Mouse (Mus musculus): Measurements from ENCODE around the gene Slc1a5. TPM values are rescaled to one million over a fixed set of nuclear protein-coding genes. Genes with fewer than 3 reads are reported as not detected.

The Slc1a5 gene
- 48.6 and 53.5 TPM in 2 replicates for polyA plus RNA-seq (2015; fragmentation: Nextera tagmentation; extraction: Ambion mirVana)

DNA sequence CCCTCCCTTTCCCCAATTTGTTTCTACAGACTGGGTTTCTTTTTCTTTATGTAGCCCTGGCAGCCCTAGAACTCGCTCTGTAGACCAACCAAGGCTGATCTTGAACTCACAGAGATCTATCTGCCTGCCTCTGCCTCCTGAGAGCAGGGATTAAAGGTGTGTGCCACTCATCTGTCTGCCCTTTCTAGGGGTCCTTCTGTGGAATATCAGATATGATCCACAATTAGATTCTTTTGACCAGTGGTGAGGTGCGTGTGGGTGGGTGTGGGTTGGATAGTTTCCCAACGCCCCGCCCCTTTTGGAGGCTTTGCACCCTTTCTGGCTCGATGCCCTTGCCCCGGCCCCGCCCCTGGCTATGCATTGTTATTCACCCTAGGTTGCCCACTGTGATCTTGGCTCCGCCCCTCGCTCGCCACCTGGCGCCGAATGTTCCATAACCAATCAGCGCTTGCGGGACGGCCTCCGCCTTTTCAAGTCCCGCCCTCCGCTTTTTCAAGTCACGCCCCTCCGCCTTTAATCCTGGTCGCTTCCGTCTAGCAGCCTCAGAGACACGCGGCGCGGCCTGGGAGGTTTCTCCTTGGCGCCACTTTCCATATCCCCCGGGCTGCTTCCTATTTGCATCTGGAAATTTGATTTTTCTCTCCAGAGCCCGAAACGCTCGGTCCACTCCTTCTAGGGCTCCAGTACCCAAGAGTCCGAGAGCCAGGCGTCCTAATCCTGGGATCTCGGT, at the start of gene Slc1a5:
Gene Slc1a5 (plus strand): TSS at position 516 of the 730 bp plus-strand sequence.
- Histone ChIP-seq H3K4me3 (ENCODE audit: low read depth, low read length) (peak within 1 kb of the TSS; percentile 71), H3K4me1 (replicated peaks; ENCODE audit: control insufficient read depth, insufficient read depth) (peaks cover 7% of the 10 kb centered on the region), H3K27ac (replicated peaks) (peak within 1 kb of the TSS; percentile 65), H3K4me2 (replicated peaks; ENCODE audit: low read depth) (peak within 1 kb of the TSS; percentile 97), H3K9me3 (ENCODE audit: control insufficient read depth, low read length) (no peaks in the 10 kb centered on the region), H3K27me3 (ENCODE audit: control insufficient read depth, insufficient read depth, low read length) (no peaks in the 10 kb centered on the region), H3K36me3 (ENCODE audit: control insufficient read depth, insufficient read depth, low read length) (no peaks in the 10 kb centered on the region), H3K9ac (ENCODE audit: low read length) (peak within 1 kb of the TSS; percentile 74)
- ATAC-seq (ENCODE audit: low FRiP score, low TSS enrichment) (peak; percentile 86), DNase-seq (ENCODE audit: low spot score) (peak; percentile 97)
- TF ChIP-seq CTCF (IDR thresholded peaks at IDR 0.05; ENCODE audit: low read depth) (peak; percentile 54), EP300 (optimal IDR thresholded peaks at IDR 0.05) (no peak)
- 3% methylated on average over 34 of the region's 34 CpGs for WGBS

- DNase-seq (ENCODE audit: low spot score) = no peak
- no peaks in the 10 kb centered on the region for H3K36me3 ChIP-seq (ENCODE audit: control insufficient read depth, insufficient read depth, low read length)
- TF ChIP-seq CTCF (IDR thresholded peaks at IDR 0.05; ENCODE audit: low read depth) (no peak), EP300 (optimal IDR thresholded peaks at IDR 0.05) (no peak)
- no peak overlapping the region for H3K4me3 ChIP-seq (ENCODE audit: low read depth, low read length)
- H3K4me1 ChIP-seq (replicated peaks; ENCODE audit: control insufficient read depth, insufficient read depth) = no peaks in the 10 kb centered on the region
- no peak overlapping the region for H3K9ac ChIP-seq (ENCODE audit: low read length)
- 36% methylated on average over 7 of the region's 7 CpGs for WGBS
- no peak for ATAC-seq (ENCODE audit: low FRiP score, low TSS enrichment)
- no peak overlapping the region for H3K27ac ChIP-seq (replicated peaks)
- no peaks in the 10 kb centered on the region for H3K9me3 ChIP-seq (ENCODE audit: control insufficient read depth, low read length)
- no peak overlapping the region for H3K4me2 ChIP-seq (replicated peaks; ENCODE audit: low read depth)
- H3K27me3 ChIP-seq (ENCODE audit: control insufficient read depth, insufficient read depth, low read length) = no peaks in the 10 kb centered on the region
These were observed 49.2 kb upstream of the Slc1a5 start for GRCm38 (mm10) chr7:16731893-16732422.

DNA sequence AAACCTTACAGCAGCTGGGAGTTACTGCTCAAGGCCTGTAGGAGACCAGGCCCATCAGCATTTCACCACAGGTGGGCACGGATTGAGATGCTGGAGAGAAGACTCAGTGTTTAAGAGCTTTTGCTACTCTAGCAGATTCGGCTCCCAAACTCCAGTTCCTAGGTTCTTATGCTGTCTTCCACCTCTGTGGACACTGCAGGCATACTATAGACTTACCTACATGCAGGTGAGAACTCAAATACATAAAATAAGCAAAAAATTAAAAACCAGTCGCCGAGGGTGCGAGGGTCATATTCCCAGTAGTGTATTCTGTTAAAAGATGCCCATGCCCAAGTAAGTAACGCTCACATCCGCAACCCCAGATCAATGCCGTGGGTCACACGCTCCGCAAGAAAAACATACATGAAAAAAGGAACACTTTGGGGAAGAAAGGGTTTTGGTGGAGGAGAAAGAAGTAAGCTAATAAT, 43.5 kb upstream of the Slc1a5 start:
- no peak for TF ChIP-seq EP300 (optimal IDR thresholded peaks at IDR 0.05)
- TF ChIP-seq CTCF (IDR thresholded peaks at IDR 0.05; ENCODE audit: low read depth) = no peak
- DNase-seq (ENCODE audit: low spot score) (no peak), ATAC-seq (ENCODE audit: low FRiP score, low TSS enrichment) (no peak)
- WGBS = 47% methylated on average over 10 of the region's 10 CpGs
- Histone ChIP-seq H3K9ac (ENCODE audit: low read length) (no peak overlapping the region), H3K4me3 (ENCODE audit: low read depth, low read length) (peak overlapping the region; percentile 4; the same call in 1 of the 2 replicates), H3K4me2 (replicated peaks; ENCODE audit: low read depth) (peak overlapping the region; percentile 86), H3K27ac (replicated peaks) (no peak overlapping the region), H3K4me1 (replicated peaks; ENCODE audit: control insufficient read depth, insufficient read depth) (peaks cover 4% of the 10 kb centered on the region; the same call in 1 of the 2 replicates), H3K9me3 (ENCODE audit: control insufficient read depth, low read length) (no peaks in the 10 kb centered on the region), H3K36me3 (ENCODE audit: control insufficient read depth, insufficient read depth, low read length) (peaks cover 4% of the 10 kb centered on the region; the same call in 1 of the 2 replicates), H3K27me3 (ENCODE audit: control insufficient read depth, insufficient read depth, low read length) (no peaks in the 10 kb centered on the region)

- H3K27ac ChIP-seq (replicated peaks) = peak within 1 kb of the TSS; percentile 65
- H3K4me1 ChIP-seq (replicated peaks; ENCODE audit: control insufficient read depth, insufficient read depth) = peaks cover 4% of the 10 kb centered on the region; the same call in 1 of the 2 replicates
- peaks cover 4% of the 10 kb centered on the region; the same call in 1 of the 2 replicates for H3K36me3 ChIP-seq (ENCODE audit: control insufficient read depth, insufficient read depth, low read length)
- H3K9me3 ChIP-seq (ENCODE audit: control insufficient read depth, low read length) = no peaks in the 10 kb centered on the region
- peak within 1 kb of the TSS; percentile 86 for H3K4me3 ChIP-seq (ENCODE audit: low read depth, low read length)
- DNase-seq (ENCODE audit: low spot score) (peak; percentile 97), ATAC-seq (ENCODE audit: low FRiP score, low TSS enrichment) (peak; percentile 96)
- peak within 1 kb of the TSS; percentile 76 for H3K9ac ChIP-seq (ENCODE audit: low read length)
- peak within 1 kb of the TSS; percentile 86 for H3K4me2 ChIP-seq (replicated peaks; ENCODE audit: low read depth)
- TF ChIP-seq EP300 (optimal IDR thresholded peaks at IDR 0.05) (no peak), CTCF (IDR thresholded peaks at IDR 0.05; ENCODE audit: low read depth) (no peak)
- WGBS = under 1% methylated on average over 34 of the region's 34 CpGs
- H3K27me3 ChIP-seq (ENCODE audit: control insufficient read depth, insufficient read depth, low read length) = no peaks in the 10 kb centered on the region
These were observed 43.0 kb upstream of the Slc1a5 start, which contains the start of gene Ap2s1 for GRCm38 (mm10) chr7:16738073-16738696. TSS of gene Ap2s1 (plus strand) at chr7:16738410.

GRCm38 (mm10) chr7:16739056-16739604, 42.0 kb upstream of the Slc1a5 start:
- Histone ChIP-seq H3K4me1 (replicated peaks; ENCODE audit: control insufficient read depth, insufficient read depth) (peaks cover 4% of the 10 kb centered on the region; the same call in 1 of the 2 replicates), H3K4me2 (replicated peaks; ENCODE audit: low read depth) (peak overlapping the region; percentile 86), H3K27me3 (ENCODE audit: control insufficient read depth, insufficient read depth, low read length) (no peaks in the 10 kb centered on the region), H3K9me3 (ENCODE audit: control insufficient read depth, low read length) (no peaks in the 10 kb centered on the region), H3K27ac (replicated peaks) (no peak overlapping the region), H3K36me3 (ENCODE audit: control insufficient read depth, insufficient read depth, low read length) (peaks cover 8% of the 10 kb centered on the region; the same call in 1 of the 2 replicates), H3K9ac (ENCODE audit: low read length) (peak overlapping the region; percentile 76), H3K4me3 (ENCODE audit: low read depth, low read length) (peak overlapping the region; percentile 86)
- 39% methylated on average over 10 of the region's 10 CpGs for WGBS
- DNase-seq (ENCODE audit: low spot score) (no peak), ATAC-seq (ENCODE audit: low FRiP score, low TSS enrichment) (no peak)
- no peak for TF ChIP-seq EP300 (optimal IDR thresholded peaks at IDR 0.05)
- TF ChIP-seq CTCF (IDR thresholded peaks at IDR 0.05; ENCODE audit: low read depth) = no peak
